Mouse (Mus musculus) heart, adult 9 months (tissue): Measurements from ENCODE around the gene Trpc6.
A peak's percentile ranks its signal among the peaks of the same experiment; 100 is the strongest.

Experiments used
- DNase-seq, 2 experiments: peaks; one replicate each; pipeline ENCODE4 v3.0.0; 2022; ENCODE audit warnings: low spot score in 2 of 2

Trpc6 gene

GRCm38 (mm10) chr9:8544041-8544794 is at the start of gene Trpc6:
TSS of gene Trpc6 (plus strand) at chr9:8544142.
- no peak for DNase-seq

GRCm38 (mm10) chr9:8520911-8521310 is 23.0 kb upstream of the Trpc6 start:
- no peak for DNase-seq

GRCm38 (mm10) chr9:8533670-8534069 is 10.3 kb upstream of the Trpc6 start:
- DNase-seq = no peak

GRCm38 (mm10) chr9:8545236-8545635 is 1.3 kb downstream of the Trpc6 start:
- DNase-seq = no peak

- no peak for DNase-seq
Observed at GRCm38 (mm10) chr9:8558574-8558973, 14.6 kb downstream of the Trpc6 start.

GRCm38 (mm10) chr9:8592618-8593017 is 48.7 kb downstream of the Trpc6 start:
- no peak for DNase-seq

GRCm38 (mm10) chr9:8597089-8597488 is 53.1 kb downstream of the Trpc6 start:
- DNase-seq = no peak

GRCm38 (mm10) chr9:8606816-8607491 is 63.0 kb downstream of the Trpc6 start:
- no peak for DNase-seq

- DNase-seq = no peak
Observed at GRCm38 (mm10) chr9:8634344-8634743, 90.4 kb downstream of the Trpc6 start.

GRCm38 (mm10) chr9:8643453-8643852 is 99.5 kb downstream of the Trpc6 start:
- no peak for DNase-seq

GRCm38 (mm10) chr9:8655347-8655746 is 111.4 kb downstream of the Trpc6 start:
- no peak for DNase-seq

- DNase-seq = no peak
Observed at GRCm38 (mm10) chr9:8672944-8673343, 129.0 kb downstream of the Trpc6 start.

GRCm38 (mm10) chr9:8676607-8677006 is 132.7 kb downstream of the Trpc6 start:
- DNase-seq = no peak

- peak in 1 of 2 experiments; percentile 3 for DNase-seq
Observed at GRCm38 (mm10) chr9:8693177-8693576, 149.2 kb downstream of the Trpc6 start.

GRCm38 (mm10) chr9:8700669-8701068 is 156.7 kb downstream of the Trpc6 start:
- peak in 1 of 2 experiments; percentile 23 for DNase-seq

- no peak for DNase-seq
Observed at GRCm38 (mm10) chr9:8703516-8703915, 159.6 kb downstream of the Trpc6 start.

- DNase-seq = no peak
Observed at GRCm38 (mm10) chr9:8703956-8704355, 160.0 kb downstream of the Trpc6 start.

- no peak for DNase-seq
Observed at GRCm38 (mm10) chr9:8710052-8710739, 166.3 kb downstream of the Trpc6 start.

- no peak for DNase-seq
Observed at GRCm38 (mm10) chr9:8719017-8719416, 175.1 kb downstream of the Trpc6 start.

GRCm38 (mm10) chr9:8729056-8729455 is 185.1 kb downstream of the Trpc6 start:
- DNase-seq = no peak
